Mouse (Mus musculus) myocyte (in vitro differentiated cells): Measurements from ENCODE around the gene Hspb8. TPM values are rescaled to one million over a fixed set of nuclear protein-coding genes. Genes with fewer than 3 reads are reported as not detected.

ENCODE experiments used
- H3K27me3 ChIP-seq: one replicate; pipeline ENCODE4 v1.6.1; 2011; ENCODE audit not compliant: control insufficient read depth, insufficient read depth, insufficient read length
- H3K36me3 ChIP-seq: one replicate; pipeline ENCODE4 v1.6.1; 2011; ENCODE audit not compliant: control insufficient read depth, insufficient read depth
- H3K4me2 ChIP-seq: one replicate; pipeline ENCODE4 v1.6.1; 2011; ENCODE audit warnings: low read depth, control low read depth
- H3K4me3 ChIP-seq: one replicate; pipeline ENCODE4 v1.5.1; 2011; ENCODE audit warnings: mild to moderate bottlenecking, control low read depth, moderate library complexity
- H3K79me2 ChIP-seq: one replicate; pipeline ENCODE4 v1.6.1; 2011; ENCODE audit not compliant: control insufficient read depth, insufficient read depth
- H3ac ChIP-seq: one replicate; pipeline ENCODE4 v1.6.1; 2011; ENCODE audit not compliant: control insufficient read depth, insufficient read length
- CEBPB ChIP-seq: IDR thresholded peaks from 2 replicates; pipeline ENCODE4 v1.6.1; 2011; ENCODE audit warnings: mild to moderate bottlenecking, moderate library complexity; ENCODE audit not compliant: poor library complexity, insufficient read depth, severe bottlenecking
- E2F4 ChIP-seq: IDR thresholded peaks from one replicate; pipeline ENCODE4 v1.6.1; 2011; ENCODE audit warnings: mild to moderate bottlenecking, control low read depth, moderate library complexity; ENCODE audit not compliant: insufficient read depth
- MAX ChIP-seq: IDR thresholded peaks from one replicate; pipeline ENCODE4 v1.6.1; 2011; ENCODE audit warnings: low read depth, mild to moderate bottlenecking, control low read depth
- MYOD1 ChIP-seq, 3 experiments: IDR thresholded peaks; one replicate each; pipeline ENCODE4 v1.6.1; 2011; ENCODE audit warnings: control low read depth in 2 of 3, low read depth in 2 of 3, mild to moderate bottlenecking in 2 of 3, moderate library complexity in 1 of 3; ENCODE audit not compliant: insufficient read length in 2 of 3, control insufficient read depth in 1 of 3
- MYOG ChIP-seq, 3 experiments: IDR thresholded peaks; one replicate each; pipeline ENCODE4 v1.6.1; 2011; ENCODE audit warnings: control low read depth in 2 of 3, low read depth in 2 of 3, mild to moderate bottlenecking in 2 of 3; ENCODE audit not compliant: insufficient read length in 2 of 3, control insufficient read depth in 1 of 3, insufficient read depth in 1 of 3
- POLR2A ChIP-seq: IDR thresholded peaks from one replicate; pipeline ENCODE4 v1.6.1; 2011; ENCODE audit warnings: low read depth, mild to moderate bottlenecking, control low read depth, moderate library complexity; ENCODE audit not compliant: insufficient read length
- POLR2AphosphoS2 ChIP-seq: IDR thresholded peaks from one replicate; pipeline ENCODE4 v1.6.1; 2011; ENCODE audit warnings: low read depth, control low read depth; ENCODE audit not compliant: insufficient read length
- REST ChIP-seq: IDR thresholded peaks from one replicate; pipeline ENCODE4 v1.6.1; 2011; ENCODE audit warnings: mild to moderate bottlenecking, control low read depth, moderate library complexity; ENCODE audit not compliant: insufficient read depth, insufficient read length
- SRF ChIP-seq: IDR thresholded peaks from one replicate; pipeline ENCODE4 v1.6.1; 2011; ENCODE audit warnings: low read depth; ENCODE audit not compliant: control insufficient read depth, insufficient read length
- TCF12 ChIP-seq: IDR thresholded peaks from one replicate; pipeline ENCODE4 v1.6.1; 2011; ENCODE audit warnings: mild to moderate bottlenecking, control low read depth; ENCODE audit not compliant: poor library complexity, insufficient read depth, severe bottlenecking
- TCF3 ChIP-seq: IDR thresholded peaks from one replicate; pipeline ENCODE4 v1.6.1; 2011; ENCODE audit warnings: low read depth, control low read depth; ENCODE audit not compliant: insufficient read length
- USF1 ChIP-seq: IDR thresholded peaks from one replicate; pipeline ENCODE4 v1.6.1; 2011; ENCODE audit warnings: low read depth, mild to moderate bottlenecking, control low read depth, moderate library complexity
- polyA plus RNA-seq: library from polyadenylated mRNA; unstranded; fragments of >200 nt; fragmentation: generic; extraction: Trizol; gene quantifications from one replicate; pipeline ENCODE4 v1.2.1, GENCODE M21; 2012; ENCODE audit warnings: missing spikeins

The Hspb8 gene
- polyA plus RNA-seq, 1 experiment = 138 TPM

DNA sequence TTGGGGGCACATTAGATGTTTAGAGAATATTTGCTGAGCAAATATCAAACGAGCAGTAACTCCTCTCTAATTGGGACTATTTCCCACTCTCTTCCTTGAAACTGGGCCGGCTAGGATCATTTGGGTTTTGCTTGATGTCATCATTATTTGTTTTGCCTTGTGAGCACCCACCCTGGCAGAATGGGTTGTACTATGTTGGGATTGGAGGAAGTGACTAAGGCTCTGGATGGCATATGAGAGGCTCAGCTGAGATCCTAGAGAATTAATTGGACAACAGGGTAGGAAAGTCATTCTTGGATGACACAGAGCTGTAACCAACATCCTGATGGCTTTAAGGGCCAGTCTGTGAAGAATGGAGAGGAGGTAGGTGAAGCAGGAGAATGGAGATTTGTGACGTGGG is 16.2 kb downstream of the Hspb8 start:
- no peaks in the 10 kb centered on the region for H3K27me3 ChIP-seq

DNA sequence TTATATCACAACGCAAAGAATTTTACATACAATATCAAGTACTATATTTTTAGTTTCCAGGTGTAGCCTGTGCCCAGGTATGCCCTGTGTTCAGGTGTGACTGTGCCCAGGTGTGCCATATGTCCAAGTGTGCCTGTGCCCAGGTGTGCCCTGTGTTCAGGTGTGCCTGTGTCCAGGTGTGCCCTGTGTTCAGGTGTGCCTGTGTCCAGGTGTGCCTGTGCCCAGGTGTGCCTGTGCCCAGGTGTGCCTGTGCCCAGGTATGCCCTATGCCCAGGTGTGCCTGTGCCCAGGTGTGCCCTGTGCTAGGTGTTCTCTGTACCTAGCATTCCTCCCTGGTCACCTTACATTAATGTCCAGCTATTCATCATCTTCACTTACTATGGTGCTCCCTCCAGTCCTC is 16.7 kb downstream of the Hspb8 start:
- Histone ChIP-seq H3K36me3 (peaks cover 9% of the 10 kb centered on the region), H3K79me2 (no peaks in the 10 kb centered on the region), H3K27me3 (no peaks in the 10 kb centered on the region), H3K4me3 (no peak overlapping the region), H3K4me2 (no peak overlapping the region), H3ac (no peak overlapping the region)
- TF ChIP-seq E2F4 (no peak), CEBPB (no peak), POLR2AphosphoS2 (peak; percentile 93), POLR2A (peak; percentile 46), USF1 (no peak), TCF3 (no peak)

More for the DNA sequence above, 16.2 kb downstream of the Hspb8 start:
- H3ac ChIP-seq = no peak overlapping the region
- no peak overlapping the region for H3K4me2 ChIP-seq
- TF ChIP-seq E2F4 (no peak), MYOD1 (IDR thresholded peaks at IDR 0.05; ENCODE audit: control insufficient read depth in 1 of 3, insufficient read length in 2 of 3, low read depth in 2 of 3) (no peak), POLR2AphosphoS2 (no peak), SRF (no peak), POLR2A (no peak), MAX (no peak), CEBPB (no peak), USF1 (no peak), TCF12 (no peak), REST (no peak), TCF3 (no peak)
- H3K36me3 ChIP-seq = peaks cover 9% of the 10 kb centered on the region
- no peaks in the 10 kb centered on the region for H3K79me2 ChIP-seq
- no peak overlapping the region for H3K4me3 ChIP-seq

DNA sequence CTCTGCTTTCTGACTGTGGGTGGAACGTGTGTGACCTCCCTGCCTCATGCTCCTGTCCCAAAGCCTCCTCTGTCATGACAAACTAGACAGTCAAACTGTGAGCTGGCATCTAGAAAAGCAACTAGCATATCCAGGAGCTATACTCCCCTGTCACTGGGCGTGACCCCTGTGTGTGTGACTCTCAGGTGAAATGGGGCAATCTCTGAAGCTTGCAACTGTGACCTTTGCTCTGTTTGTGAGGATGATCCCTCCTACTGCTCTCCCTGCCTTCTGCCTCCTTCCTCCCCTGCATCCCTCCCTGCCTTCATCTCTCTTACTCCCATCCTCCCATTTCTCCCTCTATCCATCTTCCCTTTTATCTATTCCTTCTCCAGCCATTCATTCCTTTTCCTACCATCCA is 18.6 kb downstream of the Hspb8 start:
- H3K79me2 ChIP-seq = no peaks in the 10 kb centered on the region
- no peak overlapping the region for H3ac ChIP-seq
- no peaks in the 10 kb centered on the region for H3K27me3 ChIP-seq
- no peak overlapping the region for H3K4me3 ChIP-seq
- TF ChIP-seq MYOG (IDR thresholded peaks at IDR 0.05; ENCODE audit: control insufficient read depth in 1 of 3, insufficient read depth in 1 of 3, insufficient read length in 2 of 3, low read depth in 2 of 3) (no peak), SRF (no peak), TCF3 (no peak), CEBPB (no peak), MYOD1 (IDR thresholded peaks at IDR 0.05; ENCODE audit: control insufficient read depth in 1 of 3, insufficient read length in 2 of 3, low read depth in 2 of 3) (no peak), POLR2A (no peak), MAX (no peak), USF1 (no peak), E2F4 (no peak), REST (no peak), POLR2AphosphoS2 (no peak), TCF12 (no peak)
- H3K36me3 ChIP-seq = peaks cover 9% of the 10 kb centered on the region
- H3K4me2 ChIP-seq = no peak overlapping the region

DNA sequence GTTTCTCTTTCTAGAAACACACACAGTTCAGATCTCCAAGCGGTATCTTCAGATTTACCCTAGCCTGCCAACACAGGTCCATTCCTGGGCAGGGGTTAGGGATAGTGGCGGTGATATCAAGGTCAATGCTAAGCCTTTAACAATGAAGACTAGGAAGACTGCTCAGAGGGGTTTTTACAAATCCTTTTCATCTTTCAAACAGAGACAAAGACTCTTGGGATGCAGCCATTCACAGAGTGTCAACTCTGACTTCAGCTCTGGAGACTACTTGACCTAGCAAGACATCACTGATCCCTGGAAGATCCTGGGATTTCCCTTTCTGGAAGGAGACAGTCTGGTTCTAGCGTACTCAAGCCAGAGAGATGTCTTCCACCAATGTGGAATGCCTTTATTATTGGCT is 21.9 kb downstream of the Hspb8 start:
- no peaks in the 10 kb centered on the region for H3K79me2 ChIP-seq
- H3K4me3 ChIP-seq = no peak overlapping the region
- H3K4me2 ChIP-seq = no peak overlapping the region
- H3K36me3 ChIP-seq = no peaks in the 10 kb centered on the region
- H3ac ChIP-seq = no peak overlapping the region
- TF ChIP-seq CEBPB = no peak
- no peak for TF ChIP-seq TCF3
- no peak for TF ChIP-seq E2F4
- TF ChIP-seq USF1 = no peak
- TF ChIP-seq REST = no peak
- TF ChIP-seq POLR2A = no peak
- TF ChIP-seq SRF = no peak
- TF ChIP-seq POLR2AphosphoS2 = no peak
- TF ChIP-seq MAX = no peak
- no peak for TF ChIP-seq MYOD1 (IDR thresholded peaks at IDR 0.05; ENCODE audit: control insufficient read depth in 1 of 3, insufficient read length in 2 of 3, low read depth in 2 of 3)
- H3K27me3 ChIP-seq = no peaks in the 10 kb centered on the region

DNA sequence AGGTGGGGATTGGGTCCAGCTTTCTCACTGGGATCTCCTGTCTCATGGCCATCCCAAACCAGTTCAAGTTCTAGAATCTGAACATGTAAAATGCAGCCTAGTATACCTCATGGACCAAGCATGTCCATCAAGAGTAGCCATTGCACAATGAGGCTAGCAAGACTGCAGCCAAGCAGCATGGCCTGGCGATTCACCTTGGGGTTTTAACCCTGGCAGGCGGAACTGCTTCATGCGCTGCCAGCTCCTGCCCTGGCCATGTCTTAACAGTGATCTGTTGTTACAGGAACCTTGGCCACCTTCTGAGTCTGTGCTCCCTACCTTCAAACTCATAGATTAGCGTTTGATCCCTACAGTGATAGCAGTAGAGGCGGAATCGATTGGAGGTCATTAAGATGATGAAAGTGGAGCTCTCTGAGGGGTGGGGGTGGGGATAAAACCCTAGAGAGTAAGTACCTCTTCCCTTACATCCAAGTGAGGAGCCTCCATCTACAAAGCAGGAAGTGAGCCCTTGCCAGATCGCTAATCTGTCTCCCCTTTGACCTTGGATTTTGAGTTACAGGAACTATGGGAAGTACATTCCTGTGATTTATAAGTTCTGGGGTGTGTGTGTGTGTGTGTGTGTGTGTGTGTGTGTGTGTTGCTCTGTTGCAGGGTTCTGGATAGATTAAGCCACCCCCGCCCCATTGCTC is 22.5 kb downstream of the Hspb8 start:
- no peaks in the 10 kb centered on the region for H3K79me2 ChIP-seq
- no peaks in the 10 kb centered on the region for H3K36me3 ChIP-seq
- H3K4me3 ChIP-seq = no peak overlapping the region
- no peak for TF ChIP-seq REST
- TF ChIP-seq POLR2AphosphoS2 = no peak
- no peak for TF ChIP-seq TCF12
- no peak for TF ChIP-seq CEBPB
- no peak for TF ChIP-seq MYOG (IDR thresholded peaks at IDR 0.05; ENCODE audit: control insufficient read depth in 1 of 3, insufficient read depth in 1 of 3, insufficient read length in 2 of 3, low read depth in 2 of 3)
- TF ChIP-seq E2F4 = no peak
- TF ChIP-seq TCF3 = no peak
- no peak for TF ChIP-seq MYOD1 (IDR thresholded peaks at IDR 0.05; ENCODE audit: control insufficient read depth in 1 of 3, insufficient read length in 2 of 3, low read depth in 2 of 3)
- no peak for TF ChIP-seq MAX
- no peak for TF ChIP-seq POLR2A
- TF ChIP-seq SRF = no peak
- TF ChIP-seq USF1 = no peak
- H3K4me2 ChIP-seq = no peak overlapping the region
- no peaks in the 10 kb centered on the region for H3K27me3 ChIP-seq
- no peak overlapping the region for H3ac ChIP-seq
